Mouse (Mus musculus): ENCODE data around the gene C1qtnf5.
"Not testable (repeated sequence)": the region's sequence is repeated elsewhere in the genome, so short reads cannot be mapped to it uniquely, and the experiment has no call there.

C1qtnf5 gene

DNA sequence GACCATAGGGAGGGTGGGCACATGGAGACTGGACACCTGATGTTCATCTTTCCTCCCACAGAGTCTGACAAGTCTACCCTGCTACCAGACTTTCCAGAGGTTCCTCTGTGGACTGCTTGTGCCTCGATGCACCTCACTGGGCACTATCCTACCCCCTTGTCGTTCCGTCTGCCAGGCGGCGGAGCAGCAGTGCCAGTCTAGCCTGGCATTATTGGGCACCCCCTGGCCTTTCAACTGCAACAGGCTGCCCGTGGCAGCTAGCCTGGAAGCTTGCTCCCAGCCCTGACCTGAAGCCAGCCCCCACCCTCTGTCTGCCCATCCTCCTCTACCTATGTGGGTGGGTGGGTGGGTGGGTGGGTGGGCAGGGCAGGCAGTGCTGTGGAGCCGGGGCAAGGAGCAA lies 863 bp upstream of the C1qtnf5 start:
- no peak for DNase-seq (ENCODE audit: low read depth)

DNA sequence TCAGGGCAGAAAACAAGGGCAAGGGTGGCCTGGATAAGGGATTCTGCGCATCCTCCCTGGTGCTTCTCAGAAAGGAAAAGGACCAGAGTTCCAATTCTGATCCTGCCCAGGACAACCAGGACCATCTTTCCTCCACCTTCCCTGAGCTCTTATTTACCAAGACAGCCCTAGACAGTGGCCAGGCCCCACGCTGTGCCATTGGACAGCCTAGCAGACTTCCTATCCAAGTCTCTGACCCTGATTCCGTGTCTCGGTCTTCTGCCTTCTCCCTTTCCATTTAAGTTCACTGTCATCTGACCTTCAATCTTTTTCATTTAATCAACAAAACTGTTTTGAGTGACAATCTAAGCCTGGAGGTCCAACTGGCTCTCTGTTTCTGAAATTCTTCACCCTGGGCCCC lies 449 bp upstream of the C1qtnf5 start:
- no peak for DNase-seq (ENCODE audit: low read depth)

DNA sequence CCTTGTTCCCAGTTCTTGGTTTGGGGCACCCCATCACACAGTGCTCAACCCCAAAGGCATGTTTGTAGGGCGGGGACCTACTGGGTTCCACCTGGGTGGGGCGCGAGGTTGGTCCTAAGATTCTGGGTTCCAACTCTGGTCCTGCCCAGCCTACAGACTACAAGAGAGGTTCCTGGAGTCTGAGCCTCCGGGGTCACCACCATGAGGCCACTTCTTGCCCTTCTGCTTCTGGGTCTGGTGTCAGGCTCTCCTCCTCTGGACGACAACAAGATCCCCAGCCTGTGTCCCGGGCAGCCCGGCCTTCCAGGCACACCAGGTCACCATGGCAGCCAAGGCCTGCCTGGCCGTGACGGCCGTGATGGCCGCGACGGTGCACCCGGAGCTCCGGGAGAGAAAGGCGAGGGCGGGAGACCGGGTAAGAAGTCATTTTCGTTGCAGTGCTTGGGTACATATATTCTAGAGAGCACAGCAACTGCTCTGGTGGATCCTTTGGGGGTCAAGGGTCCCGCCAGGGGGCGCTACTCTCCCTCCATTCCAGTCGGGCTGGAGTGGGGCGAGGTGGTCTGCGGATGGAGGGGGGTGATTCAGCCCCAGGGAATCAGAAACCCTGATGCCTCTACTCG lies 623 bp downstream of the C1qtnf5 start:
- peak; percentile 15 for DNase-seq (ENCODE audit: low read depth)

DNA sequence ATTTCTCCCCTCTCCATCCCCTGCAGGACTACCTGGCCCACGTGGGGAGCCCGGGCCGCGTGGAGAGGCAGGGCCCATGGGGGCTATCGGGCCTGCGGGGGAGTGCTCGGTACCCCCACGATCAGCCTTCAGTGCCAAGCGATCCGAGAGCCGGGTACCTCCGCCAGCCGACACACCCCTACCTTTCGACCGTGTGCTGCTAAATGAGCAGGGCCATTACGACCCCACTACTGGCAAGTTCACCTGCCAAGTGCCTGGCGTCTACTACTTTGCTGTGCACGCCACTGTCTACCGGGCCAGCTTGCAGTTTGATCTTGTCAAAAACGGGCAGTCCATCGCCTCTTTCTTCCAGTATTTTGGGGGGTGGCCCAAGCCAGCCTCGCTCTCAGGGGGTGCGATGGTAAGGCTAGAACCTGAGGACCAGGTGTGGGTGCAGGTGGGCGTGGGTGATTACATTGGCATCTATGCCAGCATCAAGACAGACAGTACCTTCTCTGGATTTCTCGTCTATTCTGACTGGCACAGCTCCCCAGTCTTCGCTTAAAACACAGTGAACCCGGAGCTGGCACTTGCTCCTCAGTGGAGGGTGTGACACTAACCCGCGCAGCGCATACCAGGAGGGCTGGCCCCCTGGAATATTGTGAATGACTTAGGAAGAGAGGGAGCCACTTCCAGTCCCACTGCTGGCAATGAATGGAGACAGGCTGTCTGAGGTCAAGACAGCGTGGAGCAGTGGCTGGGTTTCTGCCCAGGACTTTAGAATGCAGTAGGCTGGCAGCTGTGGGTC lies 1.4 kb downstream of the C1qtnf5 start:
- DNase-seq (ENCODE audit: low read depth): no peak

DNA sequence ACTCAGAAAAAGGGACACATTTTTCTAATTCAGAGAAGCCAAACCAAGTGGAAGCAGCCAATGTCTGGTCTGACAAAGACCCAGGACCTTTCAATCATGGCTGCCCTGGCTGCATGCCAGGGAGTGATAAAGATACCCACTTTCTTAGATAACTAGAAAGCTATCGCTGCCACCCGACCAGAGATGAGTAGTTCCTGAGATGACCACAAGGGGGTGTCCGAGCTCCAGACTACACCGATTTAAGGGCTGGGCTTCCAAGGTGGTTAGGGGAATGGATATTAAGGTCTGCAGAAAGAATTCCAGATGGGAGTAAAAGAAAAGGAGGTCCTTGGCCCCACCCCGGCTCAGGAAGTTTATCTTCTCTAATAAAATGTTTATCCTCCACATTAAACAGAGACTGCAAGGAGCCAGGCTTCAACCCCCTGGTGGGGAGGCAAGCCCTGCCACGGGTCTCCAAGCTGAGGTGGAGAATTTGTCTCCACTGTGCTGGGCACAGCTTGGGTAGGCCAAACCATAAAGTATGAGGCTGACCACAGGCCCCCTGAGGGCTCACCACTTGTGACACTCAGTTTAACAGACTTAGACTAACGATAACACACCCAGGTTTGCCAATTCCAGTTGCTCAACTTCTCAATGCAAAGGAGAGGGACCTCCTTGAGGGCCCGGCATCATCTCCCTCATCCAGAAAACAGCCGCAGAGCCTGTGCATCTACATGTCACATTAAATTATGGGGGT lies 2.5 kb downstream of the C1qtnf5 start:
- peak; percentile 89 for DNase-seq (ENCODE audit: low read depth)

DNA sequence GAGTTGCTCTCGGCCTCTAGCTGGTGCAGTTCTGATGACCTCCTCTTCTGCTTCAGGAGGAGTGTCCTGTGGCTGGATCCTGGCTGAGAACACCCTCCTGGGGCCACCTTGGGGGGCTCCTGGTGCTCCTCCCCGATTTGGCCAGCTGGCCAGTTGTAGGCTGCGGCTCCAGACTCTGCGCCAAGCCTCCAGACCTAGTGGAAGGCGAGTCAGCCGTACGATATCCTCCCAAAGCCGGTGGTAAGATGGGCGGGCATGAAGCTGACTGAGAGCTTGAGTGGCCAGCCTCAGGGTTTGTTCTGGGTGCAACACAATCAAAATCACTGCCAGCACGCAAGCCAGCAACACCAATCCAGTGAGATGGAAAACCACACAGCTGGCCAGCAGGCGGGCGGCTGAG lies 4.9 kb downstream of the C1qtnf5 start:
- not testable (repeated sequence) for DNase-seq (ENCODE audit: low read depth)

DNA sequence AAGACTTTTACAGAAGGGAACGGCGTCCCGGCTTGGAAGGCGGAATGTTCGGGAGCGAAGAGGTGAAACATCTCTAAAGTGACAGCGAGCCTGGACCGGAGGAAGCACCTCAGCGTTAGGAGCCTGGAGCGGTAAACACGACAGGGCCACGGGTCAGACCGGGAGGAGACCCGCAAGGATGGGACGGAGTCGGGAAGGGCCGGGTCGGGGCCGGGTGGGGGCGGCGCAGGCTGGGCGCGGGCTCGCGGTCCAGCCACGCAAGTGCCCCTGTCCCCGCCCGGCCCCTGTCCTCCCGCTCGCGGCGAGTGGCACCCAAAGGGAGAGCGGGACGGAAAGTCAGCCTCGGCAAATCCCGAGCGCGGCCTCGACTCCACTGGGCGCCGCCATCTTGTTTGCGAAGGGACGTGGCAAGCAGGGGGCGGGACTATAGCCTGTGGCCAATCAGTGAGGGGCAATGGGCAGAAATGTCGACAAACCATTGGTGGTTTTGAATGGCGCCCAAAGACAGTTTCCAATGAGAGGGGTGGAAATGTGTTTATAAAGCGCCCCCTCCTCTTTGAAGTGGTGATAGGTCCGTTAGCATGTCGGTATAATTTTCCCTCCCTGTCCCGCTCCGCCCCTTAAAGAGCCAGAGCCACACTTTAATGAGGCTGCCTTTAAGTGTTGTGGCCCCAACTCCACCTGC lies 6.2 kb downstream of the C1qtnf5 start, which contains the start of the genes Gm49380 and Rnf26:
Gm49380 (minus strand) TSS at position 396 of the 685 bp plus-strand sequence.
Rnf26 (minus strand) TSS at position 413 of the 685 bp plus-strand sequence.
- DNase-seq (ENCODE audit: low read depth): peak; percentile 99

DNA sequence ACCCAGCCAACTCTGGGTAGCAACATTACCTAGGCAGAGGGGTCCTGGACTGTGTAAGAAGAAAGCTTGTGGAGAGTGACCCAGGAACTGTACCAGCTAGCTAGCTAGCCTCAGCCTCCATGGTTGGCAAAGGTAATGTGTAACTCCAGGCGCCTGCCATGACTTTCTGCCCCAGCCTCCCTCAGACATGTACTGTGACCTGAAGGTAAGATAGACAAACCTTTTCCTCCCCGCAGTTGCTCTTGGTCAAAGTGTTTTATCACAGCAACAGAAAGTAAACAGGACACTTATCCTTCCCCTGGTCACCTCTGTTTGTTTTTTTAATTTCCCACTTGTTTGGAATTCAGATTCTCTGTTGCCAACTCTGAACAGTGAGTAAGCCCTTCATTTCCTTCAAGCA lies 7.4 kb downstream of the C1qtnf5 start:
- DNase-seq (ENCODE audit: low read depth): no peak

DNA sequence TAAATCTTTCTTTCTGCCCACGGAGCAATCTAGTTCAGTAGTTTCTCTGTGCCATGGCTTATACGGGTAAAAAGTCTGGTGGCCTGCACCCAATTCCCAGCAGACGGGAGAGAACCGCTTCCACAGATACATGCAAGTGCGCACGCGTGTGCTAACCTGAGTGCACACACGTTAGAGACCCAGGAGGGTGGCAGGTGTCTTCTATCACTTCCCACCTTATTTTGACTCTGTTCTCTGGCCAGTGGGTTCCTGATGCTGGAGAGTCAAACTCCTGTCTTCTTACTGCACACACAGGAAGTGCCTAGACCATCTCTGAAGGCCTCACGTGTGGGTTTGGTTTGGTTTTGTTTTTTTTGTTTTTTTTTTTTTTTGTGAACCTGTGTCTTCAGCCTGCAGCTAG lies 8.6 kb downstream of the C1qtnf5 start:
- DNase-seq (ENCODE audit: low read depth): peak; percentile 65

DNA sequence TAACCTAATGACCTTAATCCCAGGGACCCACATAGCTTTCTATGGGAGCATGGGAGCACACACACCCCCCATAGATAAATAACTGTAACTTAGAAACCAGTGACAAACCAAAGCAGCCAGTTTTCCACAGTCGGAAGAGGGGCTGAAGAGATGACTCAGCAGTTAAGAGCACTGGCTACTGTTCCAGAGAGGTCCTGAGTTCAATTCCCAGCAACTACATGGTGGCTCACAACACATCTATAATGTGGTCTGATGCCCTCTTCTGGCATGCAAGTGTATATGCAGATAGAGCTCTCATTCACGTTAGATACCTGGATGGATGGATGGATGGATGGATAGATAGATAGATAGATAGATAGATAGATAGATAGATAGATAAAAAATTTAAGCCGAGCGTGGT lies 9.1 kb downstream of the C1qtnf5 start:
- DNase-seq (ENCODE audit: low read depth): peak; percentile 50

DNA sequence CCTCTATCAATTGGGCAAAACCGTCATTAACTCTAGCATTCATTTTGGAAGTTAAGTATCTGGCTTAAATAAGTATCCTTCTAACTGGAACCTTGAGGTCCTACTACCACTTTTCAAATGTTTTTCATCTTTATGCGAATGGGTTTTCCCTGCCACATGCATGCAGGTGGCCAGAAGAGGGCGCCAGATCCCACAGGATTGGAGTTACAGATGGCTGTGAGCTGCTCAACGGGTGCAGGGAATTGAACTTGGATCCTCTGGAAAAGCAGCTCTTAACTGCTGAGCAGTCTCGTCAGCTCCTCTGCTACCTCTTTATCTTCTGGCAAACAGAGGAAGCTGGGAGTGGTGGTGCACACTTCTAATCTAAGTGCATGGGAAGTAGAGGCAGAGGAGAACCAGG lies 12.0 kb downstream of the C1qtnf5 start:
- peak; percentile 79 for DNase-seq (ENCODE audit: low read depth)

DNA sequence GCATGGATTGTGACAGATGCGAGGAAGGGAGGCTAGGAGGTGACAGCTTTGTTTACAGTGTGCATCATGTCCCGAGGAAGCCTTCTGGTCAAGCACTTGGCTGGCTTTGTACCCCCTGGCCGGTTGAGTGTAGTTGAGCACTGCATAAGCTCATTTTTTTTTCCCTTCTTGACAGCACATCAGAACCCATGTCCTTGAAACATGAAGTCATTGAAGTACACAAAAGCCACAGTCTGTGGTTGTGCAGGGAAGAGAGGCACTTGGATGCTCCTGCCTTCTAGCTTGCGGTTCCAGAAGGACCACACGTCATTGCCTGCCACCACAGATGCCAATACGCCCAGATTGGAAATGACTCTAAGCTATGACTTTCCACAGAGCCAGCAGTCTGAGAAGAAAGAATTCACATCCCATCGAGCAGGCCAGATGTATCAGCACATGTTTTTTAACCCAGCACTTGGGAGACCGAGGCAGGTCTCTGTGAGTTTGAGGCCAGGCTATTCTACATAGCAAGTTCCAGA lies 13.0 kb downstream of the C1qtnf5 start:
- no peak for DNase-seq (ENCODE audit: low read depth)

DNA sequence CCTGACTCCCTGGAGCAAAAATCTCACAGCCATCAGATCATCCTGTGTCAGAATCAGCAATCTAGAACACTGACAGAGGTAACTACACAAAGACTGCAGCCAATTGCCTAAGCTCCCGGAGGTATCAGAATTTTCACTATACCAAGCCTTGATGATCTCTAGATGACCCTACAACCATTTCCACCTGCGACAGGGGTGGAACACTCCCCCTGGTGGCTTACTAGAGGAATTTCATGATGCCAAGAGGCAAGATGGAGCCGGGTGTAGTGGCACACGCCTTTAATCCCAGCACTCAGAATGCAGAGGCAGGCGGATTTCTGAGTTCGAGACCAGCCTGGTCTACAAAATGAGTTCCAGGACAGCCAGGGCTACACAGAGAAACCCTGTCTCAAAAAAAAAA lies 17.3 kb downstream of the C1qtnf5 start:
- DNase-seq (ENCODE audit: low read depth): peak; percentile 67

DNA sequence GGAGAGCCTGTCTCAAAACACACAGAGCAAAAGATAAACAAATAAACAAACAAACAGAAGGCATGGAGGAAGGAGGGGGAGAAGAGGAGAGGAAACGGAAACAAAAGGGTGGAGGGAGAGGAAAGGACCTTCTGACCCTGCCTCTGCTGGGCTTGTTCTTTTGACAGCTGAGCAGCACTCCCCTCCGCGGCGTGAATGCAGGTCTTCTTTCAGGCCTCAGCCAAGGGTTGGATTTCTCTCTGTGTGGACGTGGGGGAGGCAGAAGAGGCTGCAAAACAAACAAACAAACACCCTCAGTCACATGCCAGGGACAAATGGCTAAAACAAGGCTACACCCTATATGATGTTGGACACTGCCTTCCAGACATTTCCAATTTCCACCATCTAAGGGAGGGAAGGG lies 18.0 kb downstream of the C1qtnf5 start:
- no peak for DNase-seq (ENCODE audit: low read depth)

DNA sequence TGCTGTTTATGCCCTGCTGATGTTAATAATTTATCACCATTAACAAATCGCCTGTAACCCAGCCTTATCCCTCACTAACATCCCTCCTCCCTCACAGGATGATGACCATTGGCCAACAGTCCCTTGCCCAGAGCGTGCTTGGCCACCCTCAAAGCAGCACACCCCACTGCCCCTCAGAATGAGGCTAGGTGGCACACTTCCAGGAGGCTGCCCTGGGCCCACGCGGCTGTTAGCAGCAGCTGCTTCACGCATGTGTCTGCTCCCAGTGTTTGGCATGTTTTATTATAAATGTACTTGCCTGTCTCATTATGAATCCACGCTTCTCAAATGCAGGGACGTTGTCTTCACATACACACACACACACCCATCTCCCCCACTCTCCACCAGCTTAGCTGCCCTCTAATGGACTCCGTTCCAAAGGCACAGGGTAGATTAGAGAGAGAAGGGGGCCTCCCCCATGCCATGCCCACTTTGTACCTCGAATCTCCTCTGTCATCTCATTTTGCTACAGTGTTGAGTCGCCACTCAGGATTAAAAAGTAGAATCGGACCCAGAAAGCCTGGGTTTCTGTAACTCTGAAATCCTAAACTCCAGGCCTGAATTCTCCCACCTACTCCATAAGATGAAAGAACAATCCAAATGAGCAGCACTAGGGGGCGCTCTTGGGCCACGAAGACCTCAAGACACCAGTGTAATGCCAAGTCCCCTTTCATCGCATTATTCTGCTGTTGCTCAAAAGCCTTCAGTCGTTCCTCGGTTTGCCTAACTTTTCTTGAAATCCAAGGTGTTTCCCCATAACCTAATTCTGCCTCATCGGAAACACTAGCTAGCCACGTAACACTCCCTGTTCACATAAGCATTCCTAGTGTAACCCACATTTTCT lies 18.7 kb downstream of the C1qtnf5 start:
- DNase-seq (ENCODE audit: low read depth): peak; percentile 94

DNA sequence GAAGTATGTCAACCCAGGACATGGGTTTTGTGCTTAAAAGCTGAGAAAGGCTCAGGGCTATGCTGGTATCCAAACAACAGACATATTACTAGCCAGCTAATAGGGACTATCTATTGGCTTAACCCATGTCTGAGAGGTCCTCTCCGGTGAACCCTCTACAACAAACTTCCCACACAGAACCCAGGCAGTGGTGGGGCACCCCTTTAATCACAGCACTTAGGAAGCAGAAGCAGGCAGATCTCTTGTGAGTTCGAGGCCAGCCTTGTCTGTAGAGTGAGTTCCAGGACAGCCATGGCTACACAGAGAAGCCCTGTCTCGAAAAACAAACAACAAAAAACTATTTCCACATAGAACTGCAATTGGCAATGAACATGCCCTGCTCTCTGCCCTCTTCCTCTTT lies 19.7 kb downstream of the C1qtnf5 start:
- DNase-seq (ENCODE audit: low read depth): no peak

DNA sequence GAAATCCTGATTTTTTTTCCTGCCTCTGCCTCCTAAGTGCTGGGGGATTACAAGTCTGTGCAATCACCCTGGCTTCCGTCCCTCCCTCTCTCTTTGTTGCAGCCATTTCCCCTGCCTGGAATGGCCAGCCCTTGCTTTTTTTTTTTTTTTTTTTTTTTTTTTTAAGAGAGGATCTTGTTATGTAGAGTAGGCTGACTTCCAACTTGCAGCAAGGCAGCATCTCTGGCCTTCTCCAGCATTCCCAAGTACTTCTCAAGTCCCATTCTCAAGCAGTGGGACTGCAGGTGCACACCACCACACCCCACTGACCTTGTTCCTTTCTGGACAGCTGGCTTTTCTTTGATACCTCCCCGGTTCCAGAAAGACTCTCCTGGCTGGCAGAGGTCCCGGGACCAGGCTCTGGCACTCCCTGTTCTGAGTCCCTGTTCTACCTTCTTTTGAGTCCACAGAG lies 20.3 kb downstream of the C1qtnf5 start:
- DNase-seq (ENCODE audit: low read depth): no peak

DNA sequence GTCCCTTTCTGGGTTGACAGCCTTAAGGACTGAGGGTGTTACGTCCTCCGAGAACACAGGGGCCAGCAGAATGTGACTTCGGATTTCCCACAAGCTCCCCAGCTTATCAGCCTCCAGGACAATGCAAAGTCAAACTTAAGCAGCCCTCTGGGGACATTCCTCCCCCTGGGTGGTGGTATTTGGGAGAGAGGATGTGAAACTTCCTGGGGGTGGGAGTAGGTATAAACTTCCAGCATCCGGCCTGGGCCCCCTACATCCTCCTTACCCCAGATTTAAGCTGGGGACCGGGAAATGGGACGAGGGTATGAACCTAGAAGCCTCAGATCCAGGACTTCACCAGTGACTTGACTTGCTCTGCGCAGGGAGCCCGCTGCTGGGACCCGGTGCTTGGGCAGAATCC lies 22.6 kb downstream of the C1qtnf5 start:
- DNase-seq (ENCODE audit: low read depth): peak; percentile 47

DNA sequence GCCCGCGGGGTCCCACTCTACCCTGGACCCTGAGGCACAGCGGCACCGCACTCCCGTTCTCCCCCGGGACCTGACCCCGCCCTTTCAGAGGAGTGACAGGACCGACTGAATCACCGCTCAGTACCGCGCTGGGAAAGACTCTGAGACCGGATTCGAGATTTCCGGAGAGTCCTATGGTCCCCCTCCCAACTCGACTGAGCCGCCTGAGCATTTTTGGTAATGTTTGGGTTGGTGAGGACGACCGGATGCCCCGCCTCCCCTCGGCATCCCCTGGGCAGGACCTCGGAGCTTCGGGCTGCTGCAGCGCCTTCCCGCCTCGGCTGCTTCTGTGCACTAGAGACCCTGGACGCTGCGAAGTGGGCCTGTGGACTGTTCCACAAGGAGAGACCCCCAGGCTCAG lies 23.0 kb downstream of the C1qtnf5 start:
- DNase-seq (ENCODE audit: low read depth): peak; percentile 91

DNA sequence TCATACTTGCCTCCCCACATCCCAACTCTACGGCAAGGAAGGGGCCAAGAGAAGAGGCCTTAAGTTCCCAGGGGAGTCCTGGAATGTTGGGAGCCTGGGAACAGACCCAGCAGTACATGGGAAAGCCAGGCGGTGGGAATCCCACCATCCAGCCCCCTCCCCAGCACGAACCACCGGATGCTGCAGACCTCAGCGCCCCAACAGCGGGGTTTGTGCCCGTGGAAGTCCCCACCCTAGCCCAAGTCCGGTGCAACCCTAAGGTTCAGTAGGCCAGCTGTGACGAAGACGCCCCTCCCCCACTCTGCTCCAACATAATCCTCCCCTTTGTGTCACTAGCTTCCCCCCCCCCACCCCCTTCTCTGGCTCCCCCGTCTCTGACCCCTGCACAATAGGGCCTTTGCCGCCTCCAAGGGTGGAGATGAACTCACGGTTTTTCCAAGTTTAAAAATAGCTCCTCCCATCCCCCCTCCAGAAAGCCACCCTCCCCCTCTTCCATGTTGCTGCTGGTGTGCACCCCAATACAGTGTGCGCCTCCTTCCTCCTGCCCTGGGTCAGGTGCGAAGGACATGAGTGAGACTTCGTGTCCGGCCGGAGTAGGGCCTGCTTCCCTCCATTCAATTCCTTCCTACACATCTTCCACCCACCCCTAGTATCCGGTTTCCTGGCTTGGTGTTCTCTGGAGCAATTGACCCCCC lies 23.7 kb downstream of the C1qtnf5 start:
- peak; percentile 79 for DNase-seq (ENCODE audit: low read depth)

DNA sequence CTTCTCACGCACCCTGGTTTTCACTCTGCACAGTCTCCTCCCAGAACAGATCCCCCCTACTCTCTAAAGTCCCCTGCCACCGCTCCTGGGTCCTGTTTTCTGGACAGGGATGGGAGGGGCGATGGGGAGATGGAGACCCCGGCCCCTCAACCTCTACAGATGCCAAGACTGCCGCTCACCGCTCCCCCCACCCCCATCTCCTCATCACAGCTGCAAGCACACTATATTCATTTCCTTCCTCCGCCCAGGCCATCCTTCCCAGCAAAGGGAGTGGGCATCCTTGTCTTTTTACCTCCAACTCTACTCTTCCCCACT lies 24.2 kb downstream of the C1qtnf5 start:
- no peak for DNase-seq (ENCODE audit: low read depth)
